Mouse (Mus musculus): ENCODE measurements around the gene Clgn. TPM values are rescaled to one million over a fixed set of nuclear protein-coding genes. Genes with fewer than 3 reads are reported as not detected.

Clgn gene
- total and polyA plus RNA-seq, 3 experiments, result 0.04 to 0.06 TPM; not detected in 1

Other genes with a start within 250 kb of the Clgn start
- gene Tbc1d9, start 224.5 kb upstream of the Clgn start, total RNA-seq (2012; rRNA removed), result not detected in 2 replicates
- not detected for gene Tbc1d9, start 224.5 kb upstream of the Clgn start, polyA plus RNA-seq (2012; ENCODE audit: insufficient read depth in 1 of 2, insufficient read length in 2 of 2, low read depth in 1 of 2, low replicate concordance in 2 of 2, missing spikeins in 1 of 2)
- not detected in 2 replicates for gene Gm10645, start 223.7 kb upstream of the Clgn start, total RNA-seq (2012; rRNA removed)
- gene Gm10645, start 223.7 kb upstream of the Clgn start, polyA plus RNA-seq (2012; ENCODE audit: insufficient read depth in 1 of 2, insufficient read length in 2 of 2, low read depth in 1 of 2, low replicate concordance in 2 of 2, missing spikeins in 1 of 2), result not detected
- gene Ucp1, start 99.5 kb upstream of the Clgn start, total RNA-seq (2012; rRNA removed), result not detected in 2 replicates
- gene Ucp1, start 99.5 kb upstream of the Clgn start, polyA plus RNA-seq (2012; ENCODE audit: insufficient read depth in 1 of 2, insufficient read length in 2 of 2, low read depth in 1 of 2, low replicate concordance in 2 of 2, missing spikeins in 1 of 2), result not detected
- 3.5 and 4.8 TPM in 2 replicates for gene Elmod2, start 57.4 kb upstream of the Clgn start, total RNA-seq (2012; rRNA removed)
- gene Elmod2, start 57.4 kb upstream of the Clgn start, polyA plus RNA-seq (2012; ENCODE audit: insufficient read depth in 1 of 2, insufficient read length in 2 of 2, low read depth in 1 of 2, low replicate concordance in 2 of 2, missing spikeins in 1 of 2), result 100 to 1,000 TPM in 1 of 2 experiments, 1 to 10 TPM in 1; 4.8 to 138 TPM
- gene Mgat4d, start 41.4 kb upstream of the Clgn start, total RNA-seq (2012; rRNA removed), result not detected in 2 replicates
- not detected for gene Mgat4d, start 41.4 kb upstream of the Clgn start, polyA plus RNA-seq (2012; ENCODE audit: insufficient read depth in 1 of 2, insufficient read length in 2 of 2, low read depth in 1 of 2, low replicate concordance in 2 of 2, missing spikeins in 1 of 2)
- gene Scoc, start 68.5 kb downstream of the Clgn start, total RNA-seq (2012; rRNA removed), result 24.4 and 29.5 TPM in 2 replicates
- 10 to 100 TPM in 1 of 2 experiments, not detected in 1; 14.7 TPM for gene Scoc, start 68.5 kb downstream of the Clgn start, polyA plus RNA-seq (2012; ENCODE audit: insufficient read depth in 1 of 2, insufficient read length in 2 of 2, low read depth in 1 of 2, low replicate concordance in 2 of 2, missing spikeins in 1 of 2)
- not detected in 2 replicates for gene Olfr370, start 145.9 kb downstream of the Clgn start, total RNA-seq (2012; rRNA removed)
- under 1 TPM in 1 of 2 experiments, not detected in 1; 0.26 TPM for gene Olfr370, start 145.9 kb downstream of the Clgn start, polyA plus RNA-seq (2012; ENCODE audit: insufficient read depth in 1 of 2, insufficient read length in 2 of 2, low read depth in 1 of 2, low replicate concordance in 2 of 2, missing spikeins in 1 of 2)
- 306 and 311 TPM in 2 replicates for gene Ndufb7, start 176.8 kb downstream of the Clgn start, total RNA-seq (2012; rRNA removed)
- gene Ndufb7, start 176.8 kb downstream of the Clgn start, polyA plus RNA-seq (2012; ENCODE audit: insufficient read depth in 1 of 2, insufficient read length in 2 of 2, low read depth in 1 of 2, low replicate concordance in 2 of 2, missing spikeins in 1 of 2), result 100 to 1,000 TPM in 1 of 2 experiments, not detected in 1; 194 TPM
- 74.2 and 78.0 TPM in 2 replicates for gene Tecr, start 218.1 kb downstream of the Clgn start, total RNA-seq (2012; rRNA removed)
- gene Tecr, start 218.1 kb downstream of the Clgn start, polyA plus RNA-seq (2012; ENCODE audit: insufficient read depth in 1 of 2, insufficient read length in 2 of 2, low read depth in 1 of 2, low replicate concordance in 2 of 2, missing spikeins in 1 of 2), result 100 to 1,000 TPM in 1 of 2 experiments, not detected in 1; 229 TPM
- gene Dnajb1, start 218.3 kb downstream of the Clgn start, total RNA-seq (2012; rRNA removed), result 38.2 and 43.2 TPM in 2 replicates
- 10 to 100 TPM in 1 of 2 experiments, not detected in 1; 56.6 TPM for gene Dnajb1, start 218.3 kb downstream of the Clgn start, polyA plus RNA-seq (2012; ENCODE audit: insufficient read depth in 1 of 2, insufficient read length in 2 of 2, low read depth in 1 of 2, low replicate concordance in 2 of 2, missing spikeins in 1 of 2)

Measured in MEL (cell line).